Mouse (Mus musculus) heart, embryonic 10.5 days (tissue): ENCODE measurements around the gene Gm5346. TPM values are rescaled to one million over a fixed set of nuclear protein-coding genes. Genes with fewer than 3 reads are reported as not detected.
"Not testable (repeated sequence)": the region's sequence is repeated elsewhere in the genome, so short reads cannot be mapped to it uniquely, and the experiment has no call there.

Experiments used
- DNase-seq: peaks from one replicate; pipeline ENCODE4 v3.0.0-alpha.2; 2017; ENCODE audit warnings: low spot score
- H3K27ac ChIP-seq: fragments of 300-500 bp; sonication (generic); 2 replicates; pipeline ENCODE4 v1.5.1; 2016; ENCODE audit warnings: mild to moderate bottlenecking
- H3K27me3 ChIP-seq: fragments of 300-500 bp; sonication (generic); 2 replicates; pipeline ENCODE4 v1.6.1; 2016; ENCODE audit warnings: mild to moderate bottlenecking; ENCODE audit not compliant: poor library complexity, insufficient read depth, severe bottlenecking
- H3K36me3 ChIP-seq: fragments of 300-500 bp; sonication (generic); 2 replicates; pipeline ENCODE4 v1.6.1; 2016; ENCODE audit warnings: mild to moderate bottlenecking, moderate library complexity
- H3K4me1 ChIP-seq: fragments of 300-500 bp; sonication (generic); 2 replicates; pipeline ENCODE4 v1.6.1; 2016; ENCODE audit warnings: mild to moderate bottlenecking
- H3K4me3 ChIP-seq: fragments of 300-500 bp; sonication (generic); 2 replicates; pipeline ENCODE4 v1.5.1; 2016; ENCODE audit warnings: mild to moderate bottlenecking, moderate library complexity
- H3K9me3 ChIP-seq: fragments of 300-500 bp; sonication (generic); 2 replicates; pipeline ENCODE4 v1.6.1; 2016; ENCODE audit warnings: mild to moderate bottlenecking, moderate library complexity
- WGBS: fragments of 180-500 bp; shearing (Covaris S2); methylation state at CpG from one replicate; pipeline ENCODE4 v1.1.7; 2016; 5-methylcytosine and 5-hydroxymethylcytosine counted together
- polyA plus RNA-seq: library from polyadenylated mRNA; unstranded; fragments of >200 nt; fragmentation: Nextera tagmentation; extraction: Ambion mirVana; gene quantifications from 2 replicates; pipeline ENCODE4 v1.2.1, GENCODE M21; 2016

Gene Gm5346
- polyA plus RNA-seq, result not detected in 2 replicates

- H3K9me3 ChIP-seq, result no peaks in the 10 kb centered on the region
- no peak within 1 kb of the TSS for H3K4me3 ChIP-seq
- WGBS, result 86% methylated on average over 3 of the region's 3 CpGs
- H3K27ac ChIP-seq, result no peak within 1 kb of the TSS
- no peaks in the 10 kb centered on the region for H3K27me3 ChIP-seq
- H3K4me1 ChIP-seq, result no peaks in the 10 kb centered on the region
- DNase-seq, result no peak
- H3K36me3 ChIP-seq, result no peaks in the 10 kb centered on the region
These were observed at the start of gene Gm5346 for GRCm38 (mm10) chr8:43627176-43627575. Gene Gm5346, minus strand, starts transcription at chr8:43627276.

GRCm38 (mm10) chr8:43616046-43616445 is 11.0 kb downstream of the Gm5346 start:
- H3K27ac ChIP-seq, result no peak overlapping the region
- no peaks in the 10 kb centered on the region for H3K27me3 ChIP-seq
- 94% methylated on average over 1 of the region's 1 CpGs for WGBS
- H3K9me3 ChIP-seq, result no peaks in the 10 kb centered on the region
- H3K4me3 ChIP-seq, result no peak overlapping the region
- no peak for DNase-seq
- no peaks in the 10 kb centered on the region for H3K36me3 ChIP-seq
- no peaks in the 10 kb centered on the region for H3K4me1 ChIP-seq

DNA sequence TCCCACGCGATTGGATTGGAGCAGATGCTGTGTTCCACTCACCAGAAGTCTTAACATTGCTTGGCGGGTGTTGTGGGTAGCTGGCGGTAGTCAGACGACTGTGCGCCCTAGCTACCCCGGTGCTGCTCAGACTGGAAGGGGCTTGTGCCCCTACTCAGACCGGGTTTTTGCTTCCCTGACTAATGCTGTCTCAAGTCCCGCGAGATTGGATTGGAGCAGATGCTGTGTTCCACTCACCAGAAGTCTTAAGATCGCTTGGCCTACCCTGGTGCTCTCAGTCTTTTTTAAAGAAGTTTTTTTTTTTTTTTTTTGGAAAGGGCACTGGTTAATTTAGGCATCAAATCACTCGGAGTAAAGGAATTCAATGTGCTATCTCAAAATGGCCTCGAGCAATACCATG is 23.4 kb downstream of the Gm5346 start:
- H3K27me3 ChIP-seq, DNase-seq, H3K27ac ChIP-seq, H3K9me3 ChIP-seq, H3K36me3 ChIP-seq, H3K4me3 ChIP-seq, H3K4me1 ChIP-seq: not testable (repeated sequence)
- 70% methylated on average over 13 of the region's 13 CpGs for WGBS

DNA sequence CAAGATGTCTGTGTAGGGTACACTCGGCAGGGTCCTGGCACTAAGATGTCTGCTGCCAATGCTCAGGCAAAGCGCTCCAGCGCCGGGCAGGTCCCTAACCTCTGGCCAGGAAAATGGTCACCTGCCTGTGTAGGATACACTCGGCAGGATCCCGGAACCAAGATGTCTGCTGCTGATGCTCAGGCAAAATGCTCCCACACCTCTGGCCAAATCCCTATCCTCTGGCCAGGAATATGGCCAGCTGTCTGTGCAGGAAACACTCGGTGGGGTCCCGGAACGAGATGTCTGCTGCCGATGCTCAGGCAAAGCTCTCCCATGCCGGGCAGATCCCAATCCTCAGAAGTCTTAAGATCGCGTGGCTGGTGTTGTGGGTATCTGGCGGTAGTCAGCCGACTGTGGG is 23.9 kb downstream of the Gm5346 start:
- H3K4me3 ChIP-seq, H3K36me3 ChIP-seq, H3K27me3 ChIP-seq, H3K4me1 ChIP-seq, DNase-seq, H3K9me3 ChIP-seq, H3K27ac ChIP-seq: not testable (repeated sequence)
- 89% methylated on average over 15 of the region's 15 CpGs for WGBS

DNA sequence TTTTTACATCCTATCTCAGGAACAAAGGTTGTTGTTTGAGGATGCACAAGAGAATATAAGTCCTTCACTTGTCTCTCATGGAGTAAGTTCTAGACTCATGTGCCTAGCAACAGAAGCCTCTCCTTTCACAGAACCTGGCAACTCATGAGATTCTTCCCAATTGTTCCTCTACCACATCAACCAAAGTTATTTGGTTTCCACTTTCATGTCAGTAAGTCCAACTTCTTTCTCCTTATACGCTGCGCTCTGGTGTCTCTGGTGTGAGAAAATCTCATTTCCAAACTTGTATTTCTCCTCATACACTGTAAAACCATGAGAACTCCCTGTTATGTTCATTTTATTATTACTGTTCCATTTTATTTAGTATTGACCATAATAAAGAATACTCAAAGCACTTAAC is 50.5 kb downstream of the Gm5346 start, which contains the start of gene Adam26a:
Gene Adam26a, minus strand, starts transcription at position 101 of the 400 bp plus-strand sequence.
- H3K36me3 ChIP-seq, H3K4me3 ChIP-seq, H3K9me3 ChIP-seq, H3K27me3 ChIP-seq, DNase-seq, H3K4me1 ChIP-seq, H3K27ac ChIP-seq: not testable (repeated sequence)
- 87% methylated on average over 2 of the region's 2 CpGs for WGBS

Other genes with a start within 250 kb of the Gm5346 start
- not detected in 2 replicates for gene Adam26b, start 99.2 kb downstream of the Gm5346 start, polyA plus RNA-seq
- not detected in 2 replicates for gene Adam26a, start 50.6 kb downstream of the Gm5346 start, polyA plus RNA-seq
- gene Adam34, start 82.8 kb upstream of the Gm5346 start, polyA plus RNA-seq, result not detected in 2 replicates